Mouse (Mus musculus) WW6 (cell line): Measurements from ENCODE around the gene 9530068E07Rik.

Experiments
- DNase-seq: peaks from one replicate; pipeline ENCODE4 v3.0.0-alpha.2; 2013; ENCODE audit warnings: low read depth, low spot score

The 9530068E07Rik gene

GRCm38 (mm10) chr11:52421053-52421778 lies 25.0 kb downstream of the 9530068E07Rik start:
- DNase-seq: peak; percentile 54

GRCm38 (mm10) chr11:52429440-52429839 lies 33.2 kb downstream of the 9530068E07Rik start:
- no peak for DNase-seq

GRCm38 (mm10) chr11:52431594-52431993 lies 35.4 kb downstream of the 9530068E07Rik start:
- DNase-seq: no peak

GRCm38 (mm10) chr11:52432148-52432547 lies 35.9 kb downstream of the 9530068E07Rik start:
- no peak for DNase-seq

GRCm38 (mm10) chr11:52433076-52433796 lies 37.0 kb downstream of the 9530068E07Rik start:
- DNase-seq: no peak

- no peak for DNase-seq
Observed at GRCm38 (mm10) chr11:52433797-52434195, 37.6 kb downstream of the 9530068E07Rik start.

GRCm38 (mm10) chr11:52435466-52435865 lies 39.2 kb downstream of the 9530068E07Rik start:
- no peak for DNase-seq

GRCm38 (mm10) chr11:52437123-52437522 lies 40.9 kb downstream of the 9530068E07Rik start:
- peak; percentile 40 for DNase-seq

GRCm38 (mm10) chr11:52441096-52441495 lies 44.9 kb downstream of the 9530068E07Rik start:
- DNase-seq: no peak

GRCm38 (mm10) chr11:52447242-52447641 lies 51.0 kb downstream of the 9530068E07Rik start:
- no peak for DNase-seq

- no peak for DNase-seq
Observed at GRCm38 (mm10) chr11:52449004-52449403, 52.8 kb downstream of the 9530068E07Rik start.

GRCm38 (mm10) chr11:52458281-52458680 lies 62.1 kb downstream of the 9530068E07Rik start:
- no peak for DNase-seq
